ENCODE assay signal across 11 mouse cellular contexts in genomic region chr13:44932307-44933264, GRCm38 (mm10).
A peak's percentile ranks its signal among the peaks of the same experiment; 100 is the strongest.
DNase-seq lines count a peak whose midpoint lies in the region; ATAC-seq lines count a peak whose summit lies in the region.
"Had no signal": no experiment of that assay in that cellular context is flagged by ENCODE, and none has a peak within 500 bp of the region (broad histone marks: within the 10 kb centered on the region; RNA-seq: fewer than 3 reads in every experiment).

No protein-coding gene starts in this region.

- no peak for ATAC-seq in heart, embryonic 12.5 days (ENCODE audit: insufficient number of reproducible peaks, low FRiP score)
- ATAC-seq in neural tube, embryonic 12.5 days (ENCODE audit: low FRiP score, low read depth) = 0 out of 2 replicates have a peak, but pooled peaks have one; percentile 9
- ATAC-seq in hindbrain, embryonic 12.5 days (ENCODE audit: low FRiP score) = no peak
- no peak for ATAC-seq in kidney, embryonic 14.5 days (ENCODE audit: low FRiP score, low TSS enrichment)
- ATAC-seq: Patski had no signal

- peaks cover 15% of the 10 kb centered on the region for H3K36me3 ChIP-seq in heart, embryonic 12.5 days
- peaks cover 9% of the 10 kb centered on the region for H3K36me3 ChIP-seq in neural tube, embryonic 12.5 days
- H3K36me3 ChIP-seq in hindbrain, embryonic 12.5 days = no peaks in the 10 kb centered on the region
- H3K36me3 ChIP-seq in kidney, embryonic 14.5 days (ENCODE audit: control insufficient read depth, insufficient read depth, low read length) = no peaks in the 10 kb centered on the region; the same call in 1 of the 2 replicates

- no peaks in the 10 kb centered on the region for H3K27me3 ChIP-seq in heart, embryonic 12.5 days (replicated peaks)
- no peaks in the 10 kb centered on the region for H3K27me3 ChIP-seq in neural tube, embryonic 12.5 days (replicated peaks)
- no peaks in the 10 kb centered on the region for H3K27me3 ChIP-seq in hindbrain, embryonic 12.5 days
- no peaks in the 10 kb centered on the region for H3K27me3 ChIP-seq in kidney, embryonic 14.5 days (ENCODE audit: control insufficient read depth, insufficient read depth, low read length)
- H3K27me3 ChIP-seq: Patski had no signal

- H3K4me2 ChIP-seq in heart, embryonic 12.5 days = peak overlapping the region; percentile 54
- H3K4me2 ChIP-seq in neural tube, embryonic 12.5 days (replicated peaks) = no peak overlapping the region
- H3K4me2 ChIP-seq in hindbrain, embryonic 12.5 days (replicated peaks) = no peak overlapping the region
- no peak overlapping the region for H3K4me2 ChIP-seq in kidney, embryonic 14.5 days (replicated peaks; ENCODE audit: low read depth, low read length)

- no peak for DNase-seq in heart, adult 9 months (ENCODE audit: low spot score in 2 of 2)
- no peak for DNase-seq in neural tube, embryonic 10.5 days (ENCODE audit: extremely low spot score, low spot score)
- DNase-seq in right cerebral cortex, postnatal 14 days = no peak
- DNase-seq: adrenal gland, adult 2 months; heart, adult 18-20 months; kidney, adult 2 months had no signal

- 64% methylated on average over 18 of the region's 18 CpGs for WGBS in heart, embryonic 12.5 days
- WGBS in neural tube, embryonic 12.5 days = 67% methylated on average over 18 of the region's 18 CpGs
- WGBS in hindbrain, embryonic 12.5 days = 71% methylated on average over 18 of the region's 18 CpGs
- 72% methylated on average over 18 of the region's 18 CpGs for WGBS in kidney, embryonic 14.5 days

- no peak overlapping the region for H3K4me3 ChIP-seq in heart, embryonic 12.5 days
- no peak overlapping the region for H3K4me3 ChIP-seq in neural tube, embryonic 12.5 days
- H3K4me3 ChIP-seq in hindbrain, embryonic 12.5 days = no peak overlapping the region
- no peak overlapping the region for H3K4me3 ChIP-seq in kidney, embryonic 14.5 days (ENCODE audit: low read length)

- H3K9ac ChIP-seq in heart, embryonic 12.5 days = 0 out of 2 replicates have a peak overlapping the region, but pooled peaks have one; percentile 16
- no peak overlapping the region for H3K9ac ChIP-seq in neural tube, embryonic 12.5 days
- no peak overlapping the region for H3K9ac ChIP-seq in hindbrain, embryonic 12.5 days
- H3K9ac ChIP-seq in kidney, embryonic 14.5 days (ENCODE audit: low read depth, low read length) = no peak overlapping the region

- peaks cover 26% of the 10 kb centered on the region for H3K4me1 ChIP-seq in heart, embryonic 12.5 days (replicated peaks)
- H3K4me1 ChIP-seq in neural tube, embryonic 12.5 days = peaks cover 12% of the 10 kb centered on the region
- H3K4me1 ChIP-seq in hindbrain, embryonic 12.5 days = peaks cover 15% of the 10 kb centered on the region
- H3K4me1 ChIP-seq in kidney, embryonic 14.5 days (ENCODE audit: control insufficient read depth, insufficient read depth, low read length) = no peaks in the 10 kb centered on the region

- 0 out of 2 replicates have a peak overlapping the region, but pooled peaks have one; percentile 47 for H3K27ac ChIP-seq in heart, embryonic 12.5 days (ENCODE audit: poor library complexity, severe bottlenecking)
- no peak overlapping the region for H3K27ac ChIP-seq in neural tube, embryonic 12.5 days
- H3K27ac ChIP-seq in hindbrain, embryonic 12.5 days = peak overlapping the region; percentile 44; the same call in 1 of the 2 replicates
- H3K27ac ChIP-seq in kidney, embryonic 14.5 days (ENCODE audit: low read depth, low read length) = no peak overlapping the region

- no peaks in the 10 kb centered on the region for H3K9me3 ChIP-seq in heart, embryonic 12.5 days (replicated peaks)
- H3K9me3 ChIP-seq in neural tube, embryonic 12.5 days = no peaks in the 10 kb centered on the region
- no peaks in the 10 kb centered on the region for H3K9me3 ChIP-seq in hindbrain, embryonic 12.5 days (replicated peaks)
- H3K9me3 ChIP-seq in kidney, embryonic 14.5 days (ENCODE audit: control insufficient read depth, low read length) = no peaks in the 10 kb centered on the region

Comparison
In these comparisons a context has a peak if more than half of its experiments do, and no peak if none do; other contexts are left out.
1. H3K27ac ChIP-seq: peak in heart, embryonic 12.5 days (single experiment) and hindbrain, embryonic 12.5 days (single experiment); none in neural tube, embryonic 12.5 days (single experiment) and kidney, embryonic 14.5 days (single experiment).